Mouse (Mus musculus) spleen, postnatal 36 days (tissue): Measurements from ENCODE around the gene Bcat2.
A peak's percentile ranks its signal among the peaks of the same experiment; 100 is the strongest.
"Not testable (repeated sequence)": the region's sequence is repeated elsewhere in the genome, so short reads cannot be mapped to it uniquely, and the experiment has no call there.

ENCODE experiments used
- DNase-seq, 2 experiments: peaks; one replicate each; pipeline ENCODE4 v3.0.0; 2022; ENCODE audit warnings: low spot score in 2 of 2, mixed read lengths in 1 of 2

The Bcat2 gene

GRCm38 (mm10) chr7:45570103-45570741, at the start of gene Bcat2:
TSS of gene Bcat2 (plus strand) at chr7:45570153.
- peak; percentile 82 for DNase-seq

- DNase-seq: no peak
Measured at GRCm38 (mm10) chr7:45520605-45521004, 49.3 kb upstream of the Bcat2 start.

- peak; percentile 90 to 93 for DNase-seq
Measured at GRCm38 (mm10) chr7:45521728-45522184, 48.2 kb upstream of the Bcat2 start.

GRCm38 (mm10) chr7:45522194-45522752, 47.7 kb upstream of the Bcat2 start:
- DNase-seq: no peak

- DNase-seq: peak in 1 of 2 experiments; percentile 37
Measured at GRCm38 (mm10) chr7:45522957-45523676, 46.8 kb upstream of the Bcat2 start.

- DNase-seq: no peak
Measured at GRCm38 (mm10) chr7:45523678-45524170, 46.2 kb upstream of the Bcat2 start.

- DNase-seq: peak; percentile 73 to 82
Measured at GRCm38 (mm10) chr7:45524841-45525621, 44.9 kb upstream of the Bcat2 start.

- peak; percentile 89 to 93 for DNase-seq
Measured at GRCm38 (mm10) chr7:45525809-45526473, 44.0 kb upstream of the Bcat2 start, which contains the start of the genes Ppp1r15a and Plekha4. TSS of gene Ppp1r15a (minus strand) at chr7:45526268. TSS of gene Plekha4 (plus strand) at chr7:45526330.

GRCm38 (mm10) chr7:45526474-45527120, 43.4 kb upstream of the Bcat2 start:
- peak; percentile 46 to 60 for DNase-seq

GRCm38 (mm10) chr7:45527169-45527568, 42.8 kb upstream of the Bcat2 start:
- DNase-seq: not testable (repeated sequence)

- DNase-seq: peak in 1 of 2 experiments; percentile 25
Measured at GRCm38 (mm10) chr7:45529461-45529860, 40.5 kb upstream of the Bcat2 start.

- DNase-seq: no peak
Measured at GRCm38 (mm10) chr7:45530643-45531042, 39.3 kb upstream of the Bcat2 start.

GRCm38 (mm10) chr7:45535676-45536075, 34.3 kb upstream of the Bcat2 start:
- no peak for DNase-seq

GRCm38 (mm10) chr7:45537602-45538001, 32.4 kb upstream of the Bcat2 start:
- no peak for DNase-seq

GRCm38 (mm10) chr7:45538163-45539041, 31.6 kb upstream of the Bcat2 start:
- no peak for DNase-seq

GRCm38 (mm10) chr7:45539095-45539494, 30.9 kb upstream of the Bcat2 start:
- no peak for DNase-seq

GRCm38 (mm10) chr7:45540213-45540612, 29.7 kb upstream of the Bcat2 start:
- DNase-seq: no peak

GRCm38 (mm10) chr7:45544525-45544924, 25.4 kb upstream of the Bcat2 start:
- DNase-seq: no peak

- no peak for DNase-seq
Measured at GRCm38 (mm10) chr7:45549641-45550436, 20.1 kb upstream of the Bcat2 start.
